Mouse (Mus musculus): Measurements from ENCODE around the gene Prex1. TPM values are rescaled to one million over a fixed set of nuclear protein-coding genes. Genes with fewer than 3 reads are reported as not detected.

Prex1 gene
- polyA plus RNA-seq, 1 experiment from 2014 or later: 29.7 TPM

GRCm38 (mm10) chr2:166615338-166616075 is 98.1 kb downstream of the Prex1 start:
- no peaks in the 10 kb centered on the region for H3K27me3 ChIP-seq (ENCODE audit: control insufficient read depth, insufficient read depth, low read length)
- H3K4me2 ChIP-seq (ENCODE audit: low read depth, low read length, severe bottlenecking): no peak overlapping the region
- no peaks in the 10 kb centered on the region; the same call in 1 of the 2 replicates for H3K36me3 ChIP-seq (ENCODE audit: control insufficient read depth, insufficient read depth, low read length)
- no peaks in the 10 kb centered on the region for H3K4me1 ChIP-seq (replicated peaks; ENCODE audit: control insufficient read depth, insufficient read depth, low read length)
- H3K4me3 ChIP-seq (ENCODE audit: low read depth, low read length): no peak overlapping the region
- 86% methylated on average over 2 of the region's 2 CpGs for WGBS
- ATAC-seq (replicated peaks; ENCODE audit: low FRiP score) (no peak), DNase-seq (ENCODE audit: low spot score) (no peak)
- H3K9ac ChIP-seq (ENCODE audit: low read length): no peak overlapping the region
- H3K27ac ChIP-seq (ENCODE audit: low read depth, low read length): no peak overlapping the region
- no peaks in the 10 kb centered on the region for H3K9me3 ChIP-seq (ENCODE audit: control insufficient read depth, low read length)

GRCm38 (mm10) chr2:166610271-166610670 is 103.4 kb downstream of the Prex1 start:
- Histone ChIP-seq H3K36me3 (ENCODE audit: control insufficient read depth, insufficient read depth, low read length) (no peaks in the 10 kb centered on the region), H3K4me2 (ENCODE audit: low read depth, low read length, severe bottlenecking) (no peak overlapping the region), H3K4me3 (ENCODE audit: low read depth, low read length) (no peak overlapping the region), H3K27me3 (ENCODE audit: control insufficient read depth, insufficient read depth, low read length) (no peaks in the 10 kb centered on the region), H3K9me3 (ENCODE audit: control insufficient read depth, low read length) (no peaks in the 10 kb centered on the region), H3K4me1 (replicated peaks; ENCODE audit: control insufficient read depth, insufficient read depth, low read length) (peaks cover 2% of the 10 kb centered on the region), H3K27ac (ENCODE audit: low read depth, low read length) (no peak overlapping the region), H3K9ac (ENCODE audit: low read length) (no peak overlapping the region)
- 84% methylated on average over 5 of the region's 5 CpGs for WGBS
- no peak for ATAC-seq (replicated peaks; ENCODE audit: low FRiP score)
- no peak for DNase-seq (ENCODE audit: low spot score)

- Histone ChIP-seq H3K9ac (ENCODE audit: low read length) (no peak overlapping the region), H3K4me2 (ENCODE audit: low read depth, low read length, severe bottlenecking) (no peak overlapping the region), H3K36me3 (ENCODE audit: control insufficient read depth, insufficient read depth, low read length) (no peaks in the 10 kb centered on the region), H3K9me3 (ENCODE audit: control insufficient read depth, low read length) (no peaks in the 10 kb centered on the region), H3K27ac (ENCODE audit: low read depth, low read length) (no peak overlapping the region), H3K27me3 (ENCODE audit: control insufficient read depth, insufficient read depth, low read length) (no peaks in the 10 kb centered on the region), H3K4me3 (ENCODE audit: low read depth, low read length) (no peak overlapping the region), H3K4me1 (replicated peaks; ENCODE audit: control insufficient read depth, insufficient read depth, low read length) (peaks cover 2% of the 10 kb centered on the region)
- WGBS: 21% methylated on average over 8 of the region's 8 CpGs
- ATAC-seq (replicated peaks; ENCODE audit: low FRiP score): no peak
- DNase-seq (ENCODE audit: low spot score): no peak
Measured at GRCm38 (mm10) chr2:166608509-166608908, 105.1 kb downstream of the Prex1 start.

GRCm38 (mm10) chr2:166606481-166607245 is 107.0 kb downstream of the Prex1 start:
- Histone ChIP-seq H3K27ac (ENCODE audit: low read depth, low read length) (no peak overlapping the region), H3K9me3 (ENCODE audit: control insufficient read depth, low read length) (no peaks in the 10 kb centered on the region), H3K9ac (ENCODE audit: low read length) (no peak overlapping the region), H3K4me2 (ENCODE audit: low read depth, low read length, severe bottlenecking) (no peak overlapping the region), H3K36me3 (ENCODE audit: control insufficient read depth, insufficient read depth, low read length) (no peaks in the 10 kb centered on the region), H3K27me3 (ENCODE audit: control insufficient read depth, insufficient read depth, low read length) (no peaks in the 10 kb centered on the region), H3K4me1 (replicated peaks; ENCODE audit: control insufficient read depth, insufficient read depth, low read length) (peaks cover 2% of the 10 kb centered on the region), H3K4me3 (ENCODE audit: low read depth, low read length) (no peak overlapping the region)
- 81% methylated on average over 17 of the region's 17 CpGs for WGBS
- ATAC-seq (replicated peaks; ENCODE audit: low FRiP score) (no peak), DNase-seq (ENCODE audit: low spot score) (no peak)

- no peak overlapping the region for H3K27ac ChIP-seq (ENCODE audit: low read depth, low read length)
- no peaks in the 10 kb centered on the region for H3K36me3 ChIP-seq (ENCODE audit: control insufficient read depth, insufficient read depth, low read length)
- WGBS: 64% methylated on average over 6 of the region's 6 CpGs
- H3K27me3 ChIP-seq (ENCODE audit: control insufficient read depth, insufficient read depth, low read length): no peaks in the 10 kb centered on the region
- no peak overlapping the region for H3K4me2 ChIP-seq (ENCODE audit: low read depth, low read length, severe bottlenecking)
- DNase-seq (ENCODE audit: low spot score) (no peak), ATAC-seq (replicated peaks; ENCODE audit: low FRiP score) (no peak)
- H3K4me3 ChIP-seq (ENCODE audit: low read depth, low read length): no peak overlapping the region
- H3K9me3 ChIP-seq (ENCODE audit: control insufficient read depth, low read length): no peaks in the 10 kb centered on the region
- peaks cover 2% of the 10 kb centered on the region for H3K4me1 ChIP-seq (replicated peaks; ENCODE audit: control insufficient read depth, insufficient read depth, low read length)
- no peak overlapping the region for H3K9ac ChIP-seq (ENCODE audit: low read length)
Measured at GRCm38 (mm10) chr2:166606053-166606452, 107.6 kb downstream of the Prex1 start.

- H3K4me3 ChIP-seq (ENCODE audit: low read depth, low read length): no peak overlapping the region
- no peak overlapping the region for H3K27ac ChIP-seq (ENCODE audit: low read depth, low read length)
- peaks cover 2% of the 10 kb centered on the region for H3K4me1 ChIP-seq (replicated peaks; ENCODE audit: control insufficient read depth, insufficient read depth, low read length)
- no peak overlapping the region for H3K9ac ChIP-seq (ENCODE audit: low read length)
- no peak for DNase-seq (ENCODE audit: low spot score)
- no peaks in the 10 kb centered on the region for H3K36me3 ChIP-seq (ENCODE audit: control insufficient read depth, insufficient read depth, low read length)
- 83% methylated on average over 12 of the region's 12 CpGs for WGBS
- no peak overlapping the region for H3K4me2 ChIP-seq (ENCODE audit: low read depth, low read length, severe bottlenecking)
- ATAC-seq (replicated peaks; ENCODE audit: low FRiP score): no peak
- no peaks in the 10 kb centered on the region for H3K9me3 ChIP-seq (ENCODE audit: control insufficient read depth, low read length)
- H3K27me3 ChIP-seq (ENCODE audit: control insufficient read depth, insufficient read depth, low read length): no peaks in the 10 kb centered on the region
Measured at GRCm38 (mm10) chr2:166605164-166605831, 108.3 kb downstream of the Prex1 start.

- no peak overlapping the region for H3K9ac ChIP-seq (ENCODE audit: low read length)
- DNase-seq (ENCODE audit: low spot score) (no peak), ATAC-seq (replicated peaks; ENCODE audit: low FRiP score) (no peak)
- no peak overlapping the region for H3K4me3 ChIP-seq (ENCODE audit: low read depth, low read length)
- H3K27ac ChIP-seq (ENCODE audit: low read depth, low read length): no peak overlapping the region
- no peaks in the 10 kb centered on the region for H3K9me3 ChIP-seq (ENCODE audit: control insufficient read depth, low read length)
- 93% methylated on average over 3 of the region's 3 CpGs for WGBS
- no peak overlapping the region for H3K4me2 ChIP-seq (ENCODE audit: low read depth, low read length, severe bottlenecking)
- no peaks in the 10 kb centered on the region for H3K36me3 ChIP-seq (ENCODE audit: control insufficient read depth, insufficient read depth, low read length)
- no peaks in the 10 kb centered on the region; the same call in none of the 2 replicates for H3K4me1 ChIP-seq (replicated peaks; ENCODE audit: control insufficient read depth, insufficient read depth, low read length)
- no peaks in the 10 kb centered on the region for H3K27me3 ChIP-seq (ENCODE audit: control insufficient read depth, insufficient read depth, low read length)
Measured at GRCm38 (mm10) chr2:166602948-166603347, 110.7 kb downstream of the Prex1 start.

GRCm38 (mm10) chr2:166601420-166601819 is 112.2 kb downstream of the Prex1 start:
- Histone ChIP-seq H3K4me1 (replicated peaks; ENCODE audit: control insufficient read depth, insufficient read depth, low read length) (no peaks in the 10 kb centered on the region; the same call in none of the 2 replicates), H3K27me3 (ENCODE audit: control insufficient read depth, insufficient read depth, low read length) (no peaks in the 10 kb centered on the region), H3K4me3 (ENCODE audit: low read depth, low read length) (no peak overlapping the region), H3K27ac (ENCODE audit: low read depth, low read length) (no peak overlapping the region), H3K4me2 (ENCODE audit: low read depth, low read length, severe bottlenecking) (no peak overlapping the region), H3K9ac (ENCODE audit: low read length) (no peak overlapping the region), H3K9me3 (ENCODE audit: control insufficient read depth, low read length) (no peaks in the 10 kb centered on the region), H3K36me3 (ENCODE audit: control insufficient read depth, insufficient read depth, low read length) (no peaks in the 10 kb centered on the region)
- no peak for DNase-seq (ENCODE audit: low spot score)
- no peak for ATAC-seq (replicated peaks; ENCODE audit: low FRiP score)
- WGBS: 94% methylated on average over 18 of the region's 18 CpGs

Data from forebrain, embryonic 11.5 days (tissue).